Comparison of ENCODE assay signal across 8 mouse cellular contexts in the genomic region with DNA sequence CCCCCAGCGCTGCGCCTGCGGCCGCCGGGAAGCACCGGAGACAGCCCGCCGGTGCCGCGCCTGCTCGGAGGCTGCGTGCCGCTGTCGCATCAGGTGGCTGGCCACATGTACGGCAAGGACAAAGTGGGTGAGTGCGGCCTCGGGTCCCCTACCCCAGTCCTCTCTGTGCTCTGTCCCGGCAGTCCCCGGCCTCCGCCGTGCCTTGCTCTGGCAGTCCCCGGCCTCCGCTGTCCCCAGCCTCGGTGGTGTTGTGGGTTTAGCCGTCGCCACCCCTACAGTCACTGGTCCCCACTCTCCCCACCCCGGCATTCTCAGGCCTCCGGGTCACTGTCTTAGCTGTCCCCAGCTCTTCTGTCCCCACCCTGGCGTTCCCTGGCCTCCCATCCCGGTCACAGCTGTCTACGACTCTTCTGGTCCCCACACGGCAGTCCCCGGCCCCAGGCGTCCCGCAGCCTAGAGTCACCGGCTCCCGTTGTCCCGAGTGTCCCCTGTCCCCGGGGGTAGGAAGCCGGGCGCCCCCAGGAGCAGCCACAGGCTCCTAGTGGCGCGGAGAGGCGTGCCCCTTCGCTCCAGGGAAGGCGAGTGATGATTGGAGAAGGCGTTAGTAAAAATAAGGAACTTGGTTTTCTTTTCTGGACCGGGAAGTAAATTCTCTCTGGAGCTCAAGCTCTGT. TPM values are rescaled to one million over a fixed set of nuclear protein-coding genes. Genes with fewer than 3 reads are reported as not detected.
DNase-seq lines count a peak whose midpoint lies in the region; ATAC-seq and TF ChIP-seq lines count a peak whose summit lies in the region.

No protein-coding gene starts in this region.

- peak in 1 of 2 experiments; percentile 19 for DNase-seq in layer of hippocampus, adult 2 months (ENCODE audit: low spot score in 2 of 2)
- DNase-seq in layer of hippocampus, adult 9-10 months (ENCODE audit: low spot score): no peak
- DNase-seq in adrenal gland, postnatal 10 days: peak; percentile 60
- peak; percentile 57 to 73 for DNase-seq in heart, postnatal 36 days
- DNase-seq in urinary bladder, postnatal 14 days (ENCODE audit: low spot score): peak; percentile 42

- peak overlapping the region; percentile 92 for H3K4me3 ChIP-seq in layer of hippocampus, adult 2 months
- H3K4me3 ChIP-seq in forebrain, embryonic 13.5 days: peak overlapping the region; percentile 92
- H3K4me3 ChIP-seq in limb, embryonic 12.5 days (replicated peaks): peak overlapping the region; percentile 91
- H3K4me3 ChIP-seq in midbrain, embryonic 13.5 days (replicated peaks): peak overlapping the region; percentile 89

- no peaks in the 10 kb centered on the region for H3K9me3 ChIP-seq in forebrain, embryonic 13.5 days (replicated peaks)
- no peaks in the 10 kb centered on the region for H3K9me3 ChIP-seq in limb, embryonic 12.5 days
- H3K9me3 ChIP-seq in midbrain, embryonic 13.5 days: no peaks in the 10 kb centered on the region

- H3K4me2 ChIP-seq in forebrain, embryonic 13.5 days: peak overlapping the region; percentile 92
- peak overlapping the region; percentile 93 for H3K4me2 ChIP-seq in limb, embryonic 12.5 days
- H3K4me2 ChIP-seq in midbrain, embryonic 13.5 days (replicated peaks): peak overlapping the region; percentile 97

- peak; percentile 34 for TF ChIP-seq CTCF in layer of hippocampus, adult 2 months (conservative IDR thresholded peaks at IDR 0.05)

- intact Hi-C loops in heart, postnatal 36 days (cut with DNase I): loop anchor here (5.0 kb wide), 1 partner anchor 111 kb away; the partner anchor contains the start of gene Tfam

- peak overlapping the region; percentile 89 for H3K9ac ChIP-seq in forebrain, embryonic 13.5 days
- peak overlapping the region; percentile 85 for H3K9ac ChIP-seq in limb, embryonic 12.5 days (replicated peaks)
- peak overlapping the region; percentile 92 for H3K9ac ChIP-seq in midbrain, embryonic 13.5 days (replicated peaks)

- ATAC-seq in forebrain, embryonic 13.5 days: peak; percentile 68
- ATAC-seq in limb, embryonic 12.5 days (ENCODE audit: insufficient number of reproducible peaks, insufficient read depth, low FRiP score, low TSS enrichment, low read depth): peak; percentile 39
- peak; percentile 74 for ATAC-seq in midbrain, embryonic 13.5 days

- WGBS in forebrain, embryonic 13.5 days: under 1% methylated on average over 46 of the region's 48 CpGs
- under 1% methylated on average over 48 of the region's 48 CpGs for WGBS in limb, embryonic 12.5 days
- under 1% methylated on average over 48 of the region's 48 CpGs for WGBS in midbrain, embryonic 13.5 days

- no peaks in the 10 kb centered on the region; the same call in 1 of the 2 replicates for H3K36me3 ChIP-seq in forebrain, embryonic 13.5 days (ENCODE audit: poor library complexity, severe bottlenecking)
- H3K36me3 ChIP-seq in limb, embryonic 12.5 days: peaks cover 8% of the 10 kb centered on the region; the same call in 1 of the 2 replicates
- H3K36me3 ChIP-seq in midbrain, embryonic 13.5 days: 0 out of 2 replicates have a peak, but pooled peaks cover 10% of the 10 kb centered on the region

- peaks cover 44% of the 10 kb centered on the region for H3K4me1 ChIP-seq in forebrain, embryonic 13.5 days
- H3K4me1 ChIP-seq in limb, embryonic 12.5 days (replicated peaks): peaks cover 27% of the 10 kb centered on the region
- H3K4me1 ChIP-seq in midbrain, embryonic 13.5 days (replicated peaks): peaks cover 49% of the 10 kb centered on the region

- H3K27me3 ChIP-seq in forebrain, embryonic 13.5 days: no peaks in the 10 kb centered on the region
- H3K27me3 ChIP-seq in limb, embryonic 12.5 days: no peaks in the 10 kb centered on the region
- no peaks in the 10 kb centered on the region for H3K27me3 ChIP-seq in midbrain, embryonic 13.5 days

- H3K27ac ChIP-seq in layer of hippocampus, adult 2 months: peak overlapping the region; percentile 97
- peak overlapping the region; percentile 70 for H3K27ac ChIP-seq in forebrain, embryonic 13.5 days
- H3K27ac ChIP-seq in limb, embryonic 12.5 days: peak overlapping the region; percentile 84
- H3K27ac ChIP-seq in midbrain, embryonic 13.5 days: peak overlapping the region; percentile 86

RNA-seq across cellular contexts. Expression of gene Ipmk, which starts 0.5 kb away (rescaled TPM):
- total RNA-seq in layer of hippocampus, adult 2 months (2021): 10 to 100 TPM; 39.0 to 40.5 TPM
- total RNA-seq in adrenal gland, postnatal 10 days (2021): 10 to 100 TPM; 17.5 to 20.5 TPM
- polyA plus RNA-seq in forebrain, embryonic 13.5 days (2015; fragmentation: Nextera tagmentation; extraction: Ambion mirVana): 15.1 and 18.1 TPM in 2 replicates
- 10 to 100 TPM; 14.3 to 15.5 TPM for total RNA-seq in heart, postnatal 36 days (2021)
- polyA plus RNA-seq in limb, embryonic 12.5 days (2016; fragmentation: Nextera tagmentation; extraction: Ambion mirVana): 18.7 and 19.9 TPM in 2 replicates
- polyA plus RNA-seq in midbrain, embryonic 13.5 days (2015; fragmentation: Nextera tagmentation; extraction: Ambion mirVana): 16.3 and 17.7 TPM in 2 replicates

RNA-seq across cellular contexts. Expression of gene Cisd1, which starts 3.3 kb away (rescaled TPM):
- total RNA-seq in layer of hippocampus, adult 2 months (2021): 100 to 1,000 TPM; 121 to 136 TPM
- total RNA-seq in adrenal gland, postnatal 10 days (2021): 100 to 1,000 TPM; 157 to 163 TPM
- polyA plus RNA-seq in forebrain, embryonic 13.5 days (2015; fragmentation: Nextera tagmentation; extraction: Ambion mirVana): 221 and 227 TPM in 2 replicates
- total RNA-seq in heart, postnatal 36 days (2021): 100 to 1,000 TPM; 313 to 328 TPM
- 96.2 and 98.8 TPM in 2 replicates for polyA plus RNA-seq in limb, embryonic 12.5 days (2016; fragmentation: Nextera tagmentation; extraction: Ambion mirVana)
- 222 and 228 TPM in 2 replicates for polyA plus RNA-seq in midbrain, embryonic 13.5 days (2015; fragmentation: Nextera tagmentation; extraction: Ambion mirVana)
